Mouse (Mus musculus): ENCODE data around the gene Fanca. TPM values are rescaled to one million over a fixed set of nuclear protein-coding genes. Genes with fewer than 3 reads are reported as not detected.
"Not testable (repeated sequence)": the region's sequence is repeated elsewhere in the genome, so short reads cannot be mapped to it uniquely, and the experiment has no call there.

The Fanca gene
- polyA plus RNA-seq, 1 experiment from 2014 or later = 5.3 TPM

DNA sequence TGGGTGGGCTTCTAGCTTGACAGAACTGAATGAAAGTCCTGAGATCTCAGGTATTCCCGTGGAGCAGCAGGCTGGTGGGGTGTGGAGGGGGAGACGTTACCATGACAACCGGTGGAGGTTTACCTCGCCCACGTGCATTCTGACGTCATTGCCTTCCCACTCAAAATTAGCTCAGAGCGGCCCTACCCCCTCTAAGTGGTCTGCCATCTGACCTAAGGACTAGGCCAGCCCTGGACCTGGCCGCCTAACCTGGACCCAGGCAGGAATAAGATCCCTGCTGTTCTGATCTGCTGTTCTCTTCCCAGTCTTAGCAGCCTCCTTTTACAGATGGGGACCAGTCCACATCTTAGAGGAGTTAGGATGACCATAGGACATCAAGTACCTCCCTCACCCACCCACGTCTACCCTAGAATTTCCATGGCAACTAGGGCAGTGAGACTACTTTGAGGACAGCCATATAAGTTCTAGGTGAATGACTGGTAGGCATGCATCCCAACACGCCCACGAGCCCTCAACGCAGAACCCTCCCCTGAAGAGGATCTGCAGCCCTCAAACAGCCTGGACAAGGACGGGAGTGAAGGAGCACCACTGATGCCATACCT, 83.4 kb downstream of the Fanca start:
- Histone ChIP-seq H3K4me2 (replicated peaks; ENCODE audit: low read depth) (peak overlapping the region; percentile 98), H3K36me3 (ENCODE audit: control insufficient read depth, insufficient read depth) (0 out of 2 replicates have a peak, but pooled peaks cover 4% of the 10 kb centered on the region), H3K27ac (ENCODE audit: low read depth, low read length) (no peak overlapping the region), H3K27me3 (replicated peaks; ENCODE audit: control insufficient read depth, insufficient read depth, low read length) (0 out of 2 replicates have a peak, but pooled peaks cover 4% of the 10 kb centered on the region), H3K9me3 (ENCODE audit: control insufficient read depth) (no peaks in the 10 kb centered on the region), H3K4me3 (ENCODE audit: low read depth, low read length) (peak overlapping the region; percentile 82), H3K4me1 (replicated peaks; ENCODE audit: control insufficient read depth, insufficient read depth, low read length) (0 out of 2 replicates have a peak, but pooled peaks cover 8% of the 10 kb centered on the region), H3K9ac (ENCODE audit: low read depth, low read length) (peak overlapping the region; percentile 55; the same call in 1 of the 2 replicates)
- no peak for ATAC-seq
- no peak for TF ChIP-seq CTCF (IDR thresholded peaks at IDR 0.05; ENCODE audit: low read depth)
- WGBS = 28% methylated on average over 13 of the region's 13 CpGs

DNA sequence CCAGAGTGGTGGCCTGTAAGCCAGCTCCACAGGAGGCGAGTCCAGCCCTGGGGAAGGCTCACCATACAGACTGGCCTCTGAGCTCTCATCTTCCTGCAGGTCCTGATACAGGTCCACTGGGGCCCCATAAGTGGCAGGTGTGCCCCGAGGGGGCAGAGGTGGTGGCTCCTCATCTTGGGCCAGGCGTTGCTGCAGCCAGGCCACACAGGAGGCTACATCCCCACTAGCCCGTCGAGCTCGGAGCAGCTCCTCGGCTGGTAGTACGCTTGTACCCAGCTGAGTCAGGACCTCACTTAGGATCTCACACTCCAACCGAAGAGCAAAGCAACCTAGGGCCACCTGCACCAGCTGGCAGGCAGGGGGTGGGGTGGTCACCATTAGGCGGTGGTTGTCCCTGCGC, 84.6 kb downstream of the Fanca start:
- TF ChIP-seq CTCF (IDR thresholded peaks at IDR 0.05; ENCODE audit: low read depth) = no peak
- Histone ChIP-seq H3K4me3 (ENCODE audit: low read depth, low read length) (no peak overlapping the region), H3K4me1 (replicated peaks; ENCODE audit: control insufficient read depth, insufficient read depth, low read length) (0 out of 2 replicates have a peak, but pooled peaks cover 8% of the 10 kb centered on the region), H3K27ac (ENCODE audit: low read depth, low read length) (no peak overlapping the region), H3K27me3 (replicated peaks; ENCODE audit: control insufficient read depth, insufficient read depth, low read length) (0 out of 2 replicates have a peak, but pooled peaks cover 4% of the 10 kb centered on the region), H3K9ac (ENCODE audit: low read depth, low read length) (no peak overlapping the region), H3K36me3 (ENCODE audit: control insufficient read depth, insufficient read depth) (0 out of 2 replicates have a peak, but pooled peaks cover 4% of the 10 kb centered on the region), H3K4me2 (replicated peaks; ENCODE audit: low read depth) (no peak overlapping the region), H3K9me3 (ENCODE audit: control insufficient read depth) (no peaks in the 10 kb centered on the region)
- no peak for ATAC-seq
- 81% methylated on average over 11 of the region's 11 CpGs for WGBS

GRCm38 (mm10) chr8:123233300-123233699, 85.1 kb downstream of the Fanca start:
- Histone ChIP-seq H3K36me3 (ENCODE audit: control insufficient read depth, insufficient read depth) (0 out of 2 replicates have a peak, but pooled peaks cover 4% of the 10 kb centered on the region), H3K9me3 (ENCODE audit: control insufficient read depth) (no peaks in the 10 kb centered on the region), H3K4me3 (ENCODE audit: low read depth, low read length) (no peak overlapping the region), H3K4me1 (replicated peaks; ENCODE audit: control insufficient read depth, insufficient read depth, low read length) (0 out of 2 replicates have a peak, but pooled peaks cover 8% of the 10 kb centered on the region), H3K27me3 (replicated peaks; ENCODE audit: control insufficient read depth, insufficient read depth, low read length) (0 out of 2 replicates have a peak, but pooled peaks cover 4% of the 10 kb centered on the region), H3K4me2 (replicated peaks; ENCODE audit: low read depth) (no peak overlapping the region), H3K9ac (ENCODE audit: low read depth, low read length) (no peak overlapping the region), H3K27ac (ENCODE audit: low read depth, low read length) (no peak overlapping the region)
- 65% methylated on average over 13 of the region's 13 CpGs for WGBS
- ATAC-seq = no peak
- no peak for TF ChIP-seq CTCF (IDR thresholded peaks at IDR 0.05; ENCODE audit: low read depth)

- H3K9me3 ChIP-seq (ENCODE audit: control insufficient read depth) = no peaks in the 10 kb centered on the region
- ATAC-seq = no peak
- H3K4me3 ChIP-seq (ENCODE audit: low read depth, low read length) = no peak overlapping the region
- 0 out of 2 replicates have a peak, but pooled peaks cover 8% of the 10 kb centered on the region for H3K4me1 ChIP-seq (replicated peaks; ENCODE audit: control insufficient read depth, insufficient read depth, low read length)
- no peak overlapping the region for H3K27ac ChIP-seq (ENCODE audit: low read depth, low read length)
- H3K36me3 ChIP-seq (ENCODE audit: control insufficient read depth, insufficient read depth) = 0 out of 2 replicates have a peak, but pooled peaks cover 4% of the 10 kb centered on the region
- TF ChIP-seq CTCF (IDR thresholded peaks at IDR 0.05; ENCODE audit: low read depth) = no peak
- H3K4me2 ChIP-seq (replicated peaks; ENCODE audit: low read depth) = no peak overlapping the region
- H3K27me3 ChIP-seq (replicated peaks; ENCODE audit: control insufficient read depth, insufficient read depth, low read length) = 0 out of 2 replicates have a peak, but pooled peaks cover 4% of the 10 kb centered on the region
- H3K9ac ChIP-seq (ENCODE audit: low read depth, low read length) = no peak overlapping the region
- 38% methylated on average over 7 of the region's 7 CpGs for WGBS
Measured at GRCm38 (mm10) chr8:123232553-123232952, 85.8 kb downstream of the Fanca start.

- no peaks in the 10 kb centered on the region for H3K9me3 ChIP-seq (ENCODE audit: control insufficient read depth)
Measured at GRCm38 (mm10) chr8:123231742-123232141, 86.6 kb downstream of the Fanca start.

GRCm38 (mm10) chr8:123230326-123230725, 88.0 kb downstream of the Fanca start:
- ATAC-seq; H3K9me3 ChIP-seq (ENCODE audit: control insufficient read depth); H3K4me2 ChIP-seq (replicated peaks; ENCODE audit: low read depth); H3K9ac ChIP-seq (ENCODE audit: low read depth, low read length); H3K4me1 ChIP-seq (replicated peaks; ENCODE audit: control insufficient read depth, insufficient read depth, low read length); H3K27ac ChIP-seq (ENCODE audit: low read depth, low read length); H3K27me3 ChIP-seq (replicated peaks; ENCODE audit: control insufficient read depth, insufficient read depth, low read length); H3K4me3 ChIP-seq (ENCODE audit: low read depth, low read length): not testable (repeated sequence)
- H3K36me3 ChIP-seq (ENCODE audit: control insufficient read depth, insufficient read depth) = peaks cover 11% of the 10 kb centered on the region; the same call in 1 of the 2 replicates
- 90% methylated on average over 9 of the region's 11 CpGs for WGBS

More at GRCm38 (mm10) chr8:123231742-123232141, 86.6 kb downstream of the Fanca start:
- Histone ChIP-seq H3K27ac (ENCODE audit: low read depth, low read length) (no peak overlapping the region), H3K4me3 (ENCODE audit: low read depth, low read length) (no peak overlapping the region), H3K36me3 (ENCODE audit: control insufficient read depth, insufficient read depth) (peaks cover 10% of the 10 kb centered on the region; the same call in 1 of the 2 replicates), H3K9ac (ENCODE audit: low read depth, low read length) (no peak overlapping the region), H3K4me2 (replicated peaks; ENCODE audit: low read depth) (no peak overlapping the region), H3K27me3 (replicated peaks; ENCODE audit: control insufficient read depth, insufficient read depth, low read length) (0 out of 2 replicates have a peak, but pooled peaks cover 4% of the 10 kb centered on the region), H3K4me1 (replicated peaks; ENCODE audit: control insufficient read depth, insufficient read depth, low read length) (0 out of 2 replicates have a peak, but pooled peaks cover 8% of the 10 kb centered on the region)
- no peak for ATAC-seq
- TF ChIP-seq CTCF (IDR thresholded peaks at IDR 0.05; ENCODE audit: low read depth) = peak; percentile 59
- WGBS = 61% methylated on average over 5 of the region's 5 CpGs

All from intestine, postnatal 0 days (tissue).